Mouse (Mus musculus) liver, adult 2 months (tissue): ENCODE data around the gene Arl3.

Source experiments
- CTCF ChIP-seq: fragments of 200-500 bp; IDR thresholded peaks from 2 replicates; pipeline ENCODE4 v1.5.1; 2011; ENCODE audit warnings: low read depth, low read length, control low read depth
- POLR2A ChIP-seq: fragments of 200-500 bp; IDR thresholded peaks from 2 replicates; pipeline ENCODE4 v1.6.1; 2011; ENCODE audit warnings: low read length, control low read depth; ENCODE audit not compliant: insufficient read depth; ENCODE audit errors: extremely low read depth

DNA sequence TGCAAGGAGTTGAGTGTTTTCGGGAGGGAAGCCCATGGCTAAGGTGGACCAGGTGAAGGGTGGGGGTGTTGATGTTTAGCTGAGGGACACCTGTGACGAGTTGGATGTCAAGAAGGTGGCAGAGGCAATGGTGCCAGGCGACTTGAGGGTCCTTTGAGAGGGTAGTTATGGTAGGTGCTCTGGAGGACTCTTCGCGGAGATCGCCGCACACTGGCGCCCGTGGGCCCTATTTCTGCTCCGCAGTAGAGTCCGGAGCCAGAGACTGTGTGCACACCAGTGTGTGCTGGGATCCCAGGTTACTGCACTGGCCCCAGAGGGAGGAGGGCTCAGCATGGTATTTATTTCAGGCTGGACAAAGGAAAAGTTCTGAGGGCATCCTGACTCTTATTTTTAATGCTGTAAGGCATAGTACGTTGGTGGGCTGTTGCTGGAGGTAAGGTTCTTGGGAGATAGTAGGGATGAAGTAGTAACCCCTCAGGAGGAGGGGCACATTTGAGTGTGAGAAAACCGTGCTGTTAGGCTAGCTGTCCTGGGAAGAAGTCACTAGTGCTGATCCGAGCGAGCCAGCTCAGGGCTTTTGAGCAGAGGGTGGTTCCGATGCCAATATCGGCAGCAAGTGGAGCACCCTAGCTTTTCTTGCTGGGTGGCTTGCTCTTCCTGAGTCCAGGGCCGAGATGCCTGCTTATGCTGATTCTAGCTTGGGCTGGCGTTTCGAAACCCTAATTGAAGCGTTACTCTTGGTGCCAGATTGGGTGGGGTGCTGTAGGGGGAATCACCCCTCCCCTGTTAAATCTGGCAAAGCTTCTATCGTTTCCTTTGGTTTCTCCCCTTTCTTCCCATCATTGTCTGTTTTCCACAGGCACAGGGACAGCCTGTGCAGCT is 26.6 kb upstream of the Arl3 start:
- no peak for TF ChIP-seq CTCF
- 0 out of 2 replicates have a peak, but pooled peaks have one; percentile 14 for TF ChIP-seq POLR2A
